Comparison of ENCODE assay signal across 12 mouse cellular contexts in the genomic region with DNA sequence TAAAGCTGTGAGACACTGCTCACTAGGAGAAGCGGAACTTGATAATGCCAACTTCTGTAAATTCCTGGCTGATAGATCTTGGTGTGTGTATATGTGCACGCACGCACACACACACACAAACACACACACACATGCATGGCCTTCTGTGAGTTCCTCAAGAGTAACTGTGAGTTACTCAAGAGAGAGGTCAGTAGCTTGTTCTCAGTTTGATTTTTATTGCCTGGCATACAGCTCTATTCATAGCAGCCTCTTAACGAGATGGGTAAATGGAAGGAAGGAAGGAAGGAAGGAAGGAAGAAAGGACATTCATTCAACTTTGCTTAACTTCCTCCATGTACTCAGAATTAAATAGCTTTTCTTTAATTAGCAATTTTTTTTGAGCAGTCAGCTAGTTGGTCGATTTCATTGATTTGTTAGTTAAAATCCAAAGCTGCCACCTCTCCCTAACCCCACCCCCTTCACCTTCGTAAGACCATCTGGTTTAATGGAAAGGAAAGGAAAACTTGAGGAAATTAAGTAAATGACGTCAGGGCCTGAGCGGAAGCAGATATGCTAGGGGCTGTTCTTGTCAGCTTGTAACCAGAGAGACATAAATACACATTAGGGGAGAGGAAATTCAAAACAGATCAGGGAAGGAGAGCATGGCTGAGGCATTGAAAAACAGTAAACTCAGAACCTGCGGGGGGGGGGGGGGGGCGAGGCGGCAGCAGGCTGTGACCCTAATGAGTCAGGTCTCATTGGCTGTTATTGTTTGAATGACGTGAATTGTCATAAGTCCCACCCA.
DNase-seq lines count a peak whose midpoint lies in the region; ATAC-seq and TF ChIP-seq lines count a peak whose summit lies in the region.
"Had no signal": no experiment of that assay in that cellular context is flagged by ENCODE, and none has a peak within 500 bp of the region (broad histone marks: within the 10 kb centered on the region; RNA-seq: fewer than 3 reads in every experiment).

No protein-coding gene starts in this region.

- peak overlapping the region; percentile 72 for H3K27ac ChIP-seq in heart, adult 2 months
- H3K27ac ChIP-seq in limb, embryonic 14.5 days (replicated peaks; ENCODE audit: low read depth, low read length) = no peak overlapping the region
- H3K27ac ChIP-seq: hindbrain, embryonic 10.5 days had no signal

- H3K4me2 ChIP-seq in limb, embryonic 14.5 days (replicated peaks; ENCODE audit: low read depth, low read length, severe bottlenecking) = no peak overlapping the region
- H3K4me2 ChIP-seq: stomach, embryonic 15.5 days had no signal

- TF ChIP-seq EP300 in heart, adult 2 months (IDR thresholded peaks at IDR 0.05; ENCODE audit: insufficient read depth, low read depth, low read length) = no peak

- peaks cover 13% of the 10 kb centered on the region for H3K4me1 ChIP-seq in heart, adult 2 months (ENCODE audit: control insufficient read depth, insufficient read depth, low read length)
- H3K4me1 ChIP-seq in limb, embryonic 14.5 days (ENCODE audit: control insufficient read depth, insufficient read depth, low read length) = peaks cover 7% of the 10 kb centered on the region; the same call in 1 of the 2 replicates
- H3K4me1 ChIP-seq: stomach, embryonic 15.5 days had no signal

- 0 out of 2 replicates have a peak, but pooled peaks have one; percentile 25 for TF ChIP-seq POLR2A in heart, adult 2 months (IDR thresholded peaks at IDR 0.05; ENCODE audit: insufficient read depth, low read depth, low read length)
- TF ChIP-seq POLR2A in limb, embryonic 14.5 days (IDR thresholded peaks at IDR 0.05; ENCODE audit: borderline replicate concordance, extremely low read depth, insufficient read depth, insufficient read length) = no peak

- 53% methylated on average over 10 of the region's 12 CpGs for WGBS in heart, adult 2 months
- 32% methylated on average over 9 of the region's 12 CpGs for WGBS in limb, embryonic 14.5 days

- peaks cover 3% of the 10 kb centered on the region for H3K36me3 ChIP-seq in heart, adult 2 months (ENCODE audit: control insufficient read depth, insufficient read depth, low read length)
- H3K36me3 ChIP-seq in limb, embryonic 14.5 days (ENCODE audit: control insufficient read depth, insufficient read depth, low read length) = no peaks in the 10 kb centered on the region
- H3K36me3 ChIP-seq: hindbrain, embryonic 10.5 days; stomach, embryonic 15.5 days had no signal

- H3K4me3 ChIP-seq in heart, adult 2 months = no peak overlapping the region
- no peak overlapping the region for H3K4me3 ChIP-seq in limb, embryonic 14.5 days (replicated peaks; ENCODE audit: low read length)
- H3K4me3 ChIP-seq: hindbrain, embryonic 10.5 days; stomach, embryonic 15.5 days had no signal

- H3K9me3 ChIP-seq in limb, embryonic 14.5 days (ENCODE audit: control insufficient read depth, low read length) = no peaks in the 10 kb centered on the region
- H3K9me3 ChIP-seq: hindbrain, embryonic 10.5 days; stomach, embryonic 15.5 days had no signal

- no peak overlapping the region for H3K9ac ChIP-seq in heart, adult 2 months (ENCODE audit: low read depth, low read length)
- no peak overlapping the region for H3K9ac ChIP-seq in limb, embryonic 14.5 days (ENCODE audit: low read depth, low read length, severe bottlenecking)
- H3K9ac ChIP-seq: stomach, embryonic 15.5 days had no signal

- TF ChIP-seq CTCF in heart, adult 2 months (IDR thresholded peaks at IDR 0.05) = no peak

- H3K79me2 ChIP-seq in heart, adult 2 months (replicated peaks; ENCODE audit: control insufficient read depth, insufficient read depth, low read length) = no peaks in the 10 kb centered on the region

- DNase-seq in heart, adult 2 months = peak in 1 of 2 experiments; percentile 18
- no peak for DNase-seq in heart, postnatal 10 days
- DNase-seq in MN1 (ENCODE audit: low spot score) = peak; percentile 73
- DNase-seq in forelimb bud, embryonic 11.5 days (ENCODE audit: low read depth, low spot score) = peak; percentile 78
- DNase-seq in limb, embryonic 14.5 days (ENCODE audit: low spot score) = peak; percentile 52
- DNase-seq in layer of hippocampus, postnatal 10 days (ENCODE audit: low spot score in 2 of 2) = no peak
- DNase-seq in layer of hippocampus, postnatal 14 days (ENCODE audit: low spot score in 2 of 2) = no peak
- DNase-seq in spleen, postnatal 36 days (ENCODE audit: low spot score in 2 of 2) = no peak
- DNase-seq: adrenal gland, postnatal 36 days; cerebellum, postnatal 25 days had no signal

- H3K27me3 ChIP-seq in heart, adult 2 months (ENCODE audit: control insufficient read depth, insufficient read depth, low read length) = no peaks in the 10 kb centered on the region
- H3K27me3 ChIP-seq in limb, embryonic 14.5 days (ENCODE audit: control insufficient read depth, insufficient read depth, low read length) = no peaks in the 10 kb centered on the region
- H3K27me3 ChIP-seq: stomach, embryonic 15.5 days had no signal

- intact Hi-C loops in heart, adult 2 months (cut with DNase I) = loop anchor here (2.0 kb wide), 1 partner anchor 46 kb away; no protein-coding TSS in a partner anchor
- intact Hi-C loops in heart, postnatal 10 days (cut with DNase I) = no loop called here

- peak; percentile 55; the same call in 1 of the 2 replicates for ATAC-seq in limb, embryonic 14.5 days (ENCODE audit: low FRiP score, low read depth)

Comparison
In these comparisons a context has a peak if more than half of its experiments do, and no peak if none do; other contexts are left out.
1. DNase-seq: peak in MN1 (single experiment), forelimb bud, embryonic 11.5 days (single experiment) and limb, embryonic 14.5 days (single experiment); none in heart, postnatal 10 days (0 of 2), layer of hippocampus, postnatal 10 days (0 of 2), layer of hippocampus, postnatal 14 days (0 of 2) and spleen, postnatal 36 days (0 of 2).